Mouse (Mus musculus): ENCODE measurements around the gene Grk6.
A peak's percentile ranks its signal among the peaks of the same experiment; 100 is the strongest.

Gene Grk6

DNA sequence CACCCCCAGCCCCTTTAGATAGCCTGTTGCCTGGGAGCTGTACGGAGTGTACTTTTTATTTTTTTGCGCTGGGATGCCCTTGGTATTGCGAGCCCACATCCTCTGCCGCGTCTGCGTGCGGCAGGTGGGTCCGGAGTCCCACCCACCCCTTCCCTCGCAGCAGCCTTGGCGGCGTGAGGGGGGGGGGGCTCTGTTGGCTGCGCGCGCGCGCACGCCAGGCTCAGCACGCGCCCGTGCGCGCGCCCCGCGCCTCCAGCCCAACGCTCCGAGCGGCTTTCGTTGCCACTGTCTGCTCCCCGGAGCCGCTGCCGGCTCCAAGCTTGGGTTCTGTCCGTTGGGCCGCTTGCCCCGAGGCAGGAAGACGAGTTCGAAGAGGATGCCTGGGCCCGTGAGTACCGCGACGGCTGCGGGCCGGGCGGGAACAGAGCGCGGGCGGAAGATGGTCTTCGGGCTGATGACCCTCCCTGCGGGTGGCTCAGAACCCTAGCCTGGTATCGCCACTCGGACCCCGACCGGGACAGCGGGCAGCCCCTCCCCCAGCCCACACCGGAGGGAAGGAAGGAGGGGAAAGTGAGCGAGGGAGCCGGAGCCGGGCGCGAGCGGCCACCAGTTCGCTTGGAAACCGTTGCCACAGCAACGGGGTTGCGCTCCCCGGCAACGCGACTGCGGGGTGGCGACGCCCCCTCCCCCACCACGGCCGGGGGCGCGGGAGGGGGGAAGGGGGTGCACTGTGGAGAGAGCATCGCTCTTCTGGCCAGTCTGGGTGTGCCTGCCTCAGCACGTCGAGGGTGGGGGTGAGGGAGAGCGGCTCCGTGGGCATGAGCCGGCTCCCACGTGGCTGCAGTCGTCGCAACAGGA lies 19.4 kb downstream of the Grk6 start, which contains the start of gene Prr7:
Prr7 (plus strand) TSS at position 241 of the 858 bp plus-strand sequence.
- DNase-seq (ENCODE audit: low spot score) = peak; percentile 71

DNA sequence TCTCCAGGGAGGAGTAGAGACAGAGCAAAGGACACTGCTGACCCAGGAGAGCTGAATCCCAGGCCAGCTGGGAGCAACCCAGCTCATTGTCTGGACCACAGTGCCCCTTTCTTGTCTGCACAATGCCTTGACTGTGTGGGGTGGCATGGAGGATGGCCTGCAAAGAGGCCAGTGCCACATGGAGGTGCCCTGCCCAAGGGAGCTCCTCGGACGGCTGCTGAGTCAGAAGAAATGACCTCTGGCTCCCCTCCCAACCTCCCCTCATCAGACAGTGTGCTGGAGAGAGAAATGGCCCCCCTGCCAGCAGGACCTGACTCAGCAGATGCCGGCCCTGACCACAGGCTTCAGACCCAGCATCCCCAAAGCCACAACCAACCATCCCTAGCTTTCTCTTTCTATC lies 20.3 kb downstream of the Grk6 start:
- DNase-seq (ENCODE audit: low spot score) = peak; percentile 63

DNA sequence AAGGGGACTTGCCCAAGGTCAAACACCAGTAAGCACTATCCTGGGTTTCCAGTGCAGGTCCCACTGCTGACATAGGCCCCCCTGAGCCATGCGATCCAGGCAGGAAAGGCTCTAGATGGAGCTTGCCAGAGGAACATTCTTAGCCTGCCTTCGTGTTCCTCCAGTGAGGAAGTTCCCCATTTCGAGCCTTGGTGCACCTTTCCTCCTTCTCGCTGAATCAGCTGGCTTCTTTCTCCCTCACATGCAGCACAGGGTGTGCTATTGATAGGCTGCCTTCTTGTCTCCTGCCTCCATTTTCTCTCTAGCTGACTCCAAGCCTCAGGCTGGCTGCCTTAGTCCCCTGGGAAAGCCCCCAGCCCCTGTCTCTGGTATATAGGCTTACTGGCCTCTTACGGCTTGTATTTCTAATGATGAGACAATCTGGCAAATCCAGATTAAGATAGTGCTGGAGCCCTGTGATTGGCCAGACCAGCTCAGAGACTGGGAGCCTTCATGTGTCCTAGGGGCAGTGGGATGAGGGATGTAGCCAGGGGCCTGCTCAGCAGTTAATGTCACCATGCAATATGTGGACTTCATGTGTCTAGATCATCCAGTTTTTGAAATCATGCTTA lies 21.1 kb downstream of the Grk6 start:
- DNase-seq (ENCODE audit: low spot score) = no peak

DNA sequence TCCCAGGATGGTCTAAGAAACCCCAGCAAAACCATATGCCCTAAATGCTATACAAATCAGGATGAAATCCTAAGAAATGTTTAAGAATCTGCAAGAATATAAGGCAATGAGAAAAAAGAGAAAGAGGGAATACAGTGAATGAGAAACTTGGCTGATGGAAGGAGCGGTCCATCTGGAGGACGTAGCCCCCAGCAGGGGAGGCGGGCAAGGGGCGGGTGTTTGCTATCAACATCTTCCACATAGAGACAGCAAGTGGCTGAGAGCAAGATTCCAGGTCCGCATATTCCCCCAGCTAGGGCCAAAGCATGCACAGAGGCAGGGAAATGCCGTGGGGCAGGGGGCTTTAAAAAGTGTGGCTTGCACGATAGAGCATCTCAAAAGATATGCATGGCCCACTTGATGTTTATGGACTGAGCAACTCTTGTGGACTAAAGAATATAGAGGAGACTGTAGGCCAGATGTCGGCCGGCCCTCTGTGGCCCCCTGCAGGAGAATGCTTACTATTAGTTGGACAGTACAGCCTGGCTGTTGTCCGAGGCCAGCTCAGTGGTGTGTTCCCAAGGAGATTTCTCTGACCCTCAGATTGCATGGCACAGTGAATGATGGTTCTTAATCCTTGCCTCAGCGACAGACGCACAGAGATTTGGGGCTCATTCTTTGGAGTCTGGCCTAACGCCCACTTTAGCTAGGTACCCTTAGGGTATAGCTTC lies 24.1 kb downstream of the Grk6 start:
- DNase-seq (ENCODE audit: low spot score) = peak; percentile 76

DNA sequence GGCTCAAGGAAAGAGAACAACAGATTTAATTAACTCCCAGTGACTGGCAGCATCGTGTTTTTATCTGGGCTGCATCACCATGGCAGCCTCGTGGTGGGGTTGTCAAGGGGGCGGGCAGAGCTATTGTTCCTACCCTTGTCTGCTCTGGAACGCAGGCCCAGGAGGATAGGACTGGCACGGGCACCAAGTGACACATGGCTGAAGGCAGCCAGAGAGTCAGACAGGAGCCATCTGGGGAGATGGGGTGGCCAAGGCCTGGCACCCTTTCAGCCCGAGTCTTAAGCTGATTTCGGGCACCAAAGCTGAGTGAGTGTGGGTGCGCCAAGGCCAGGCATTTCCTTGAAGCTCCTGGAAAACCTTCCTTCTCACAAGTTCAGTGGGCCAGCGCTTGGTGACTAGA lies 25.5 kb downstream of the Grk6 start:
- DNase-seq (ENCODE audit: low spot score) = peak; percentile 81

DNA sequence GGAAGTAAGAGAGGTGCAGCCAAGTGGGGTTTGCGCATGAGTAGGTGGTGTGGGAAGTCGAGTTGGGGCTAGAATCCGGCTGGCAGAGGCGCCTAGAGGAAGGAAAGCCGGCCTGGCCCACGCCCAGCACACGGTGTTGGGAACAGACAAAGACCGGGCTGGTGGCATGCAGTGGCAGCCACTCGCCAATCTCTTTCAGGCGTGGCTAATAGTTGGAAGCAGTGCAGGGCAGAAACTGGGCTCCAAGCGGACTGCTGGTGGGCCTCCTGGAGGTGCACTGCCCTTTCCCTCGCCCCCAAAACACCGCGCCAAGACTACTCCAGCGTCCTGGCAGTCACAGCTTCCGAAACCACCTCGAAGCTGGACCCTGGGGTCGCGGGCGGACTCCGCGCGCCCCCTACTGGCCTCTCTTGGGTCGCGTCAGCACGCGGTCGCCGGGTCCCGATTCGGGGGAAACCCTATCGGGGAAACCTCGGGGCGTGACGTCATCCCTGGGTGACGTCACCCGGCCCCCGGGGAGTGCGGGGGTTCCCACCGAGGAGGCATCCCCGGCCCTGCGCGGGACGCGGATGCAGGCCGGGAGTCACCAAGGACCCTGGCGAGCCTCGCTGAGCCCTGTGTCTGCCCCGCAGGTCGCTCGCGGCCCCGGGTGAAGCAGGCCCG lies 26.4 kb downstream of the Grk6 start:
- peak; percentile 87 for DNase-seq (ENCODE audit: low spot score)

DNA sequence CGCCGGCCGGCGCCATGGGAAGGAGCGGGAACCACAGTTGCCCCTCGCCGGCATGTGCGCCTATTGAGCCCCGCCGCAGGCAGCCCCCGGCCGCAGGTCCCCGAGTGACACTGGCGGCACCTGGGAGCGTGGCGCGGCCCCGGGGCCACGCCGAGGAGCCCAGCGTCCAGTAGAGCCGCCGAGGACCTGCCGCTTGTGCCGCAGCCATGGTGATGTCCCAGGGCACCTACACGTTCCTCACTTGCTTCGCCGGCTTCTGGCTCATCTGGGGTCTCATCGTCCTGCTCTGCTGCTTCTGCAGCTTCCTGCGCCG lies 26.9 kb downstream of the Grk6 start:
- DNase-seq (ENCODE audit: low spot score) = no peak

DNA sequence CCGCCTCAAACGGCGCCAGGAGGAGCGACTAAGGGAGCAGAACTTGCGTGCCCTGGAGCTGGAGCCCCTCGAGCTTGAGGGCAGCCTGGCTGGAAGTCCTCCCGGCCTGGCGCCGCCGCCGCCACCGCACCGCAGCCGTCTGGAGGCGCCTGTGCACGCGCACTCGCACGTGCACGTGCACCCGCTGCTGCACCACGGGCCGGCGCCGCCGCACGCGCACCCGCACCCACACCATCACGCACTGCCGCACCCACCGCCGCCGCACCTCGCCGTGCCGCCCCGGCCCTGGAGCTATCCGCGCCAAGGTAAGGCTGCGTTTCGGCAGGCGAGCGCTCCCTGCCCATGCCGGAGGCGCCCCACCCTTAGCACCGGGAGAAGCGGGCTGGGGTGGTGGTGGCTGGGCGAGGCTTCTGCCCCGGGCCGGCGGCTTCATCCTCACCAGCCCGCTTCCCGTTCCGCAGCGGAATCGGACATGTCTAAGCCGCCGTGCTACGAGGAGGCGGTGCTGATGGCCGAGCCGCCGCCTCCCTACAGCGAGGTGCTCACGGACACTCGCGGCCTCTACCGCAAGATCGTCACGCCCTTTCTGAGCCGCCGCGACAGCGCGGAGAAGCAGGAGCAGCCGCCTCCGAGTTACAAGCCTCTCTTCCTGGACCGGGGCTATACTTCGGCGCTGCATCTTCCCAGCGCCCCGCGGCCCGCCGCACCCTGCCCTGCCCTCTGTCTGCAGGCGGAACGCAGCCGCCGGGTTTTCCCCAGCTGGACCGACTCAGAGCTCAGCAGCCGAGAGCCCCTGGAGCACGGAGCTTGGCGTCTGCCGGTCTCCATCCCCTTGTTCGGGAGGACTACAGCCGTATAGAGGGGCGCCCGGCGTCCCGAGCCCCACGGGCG lies 27.5 kb downstream of the Grk6 start:
- peak; percentile 63 for DNase-seq (ENCODE audit: low spot score)

DNA sequence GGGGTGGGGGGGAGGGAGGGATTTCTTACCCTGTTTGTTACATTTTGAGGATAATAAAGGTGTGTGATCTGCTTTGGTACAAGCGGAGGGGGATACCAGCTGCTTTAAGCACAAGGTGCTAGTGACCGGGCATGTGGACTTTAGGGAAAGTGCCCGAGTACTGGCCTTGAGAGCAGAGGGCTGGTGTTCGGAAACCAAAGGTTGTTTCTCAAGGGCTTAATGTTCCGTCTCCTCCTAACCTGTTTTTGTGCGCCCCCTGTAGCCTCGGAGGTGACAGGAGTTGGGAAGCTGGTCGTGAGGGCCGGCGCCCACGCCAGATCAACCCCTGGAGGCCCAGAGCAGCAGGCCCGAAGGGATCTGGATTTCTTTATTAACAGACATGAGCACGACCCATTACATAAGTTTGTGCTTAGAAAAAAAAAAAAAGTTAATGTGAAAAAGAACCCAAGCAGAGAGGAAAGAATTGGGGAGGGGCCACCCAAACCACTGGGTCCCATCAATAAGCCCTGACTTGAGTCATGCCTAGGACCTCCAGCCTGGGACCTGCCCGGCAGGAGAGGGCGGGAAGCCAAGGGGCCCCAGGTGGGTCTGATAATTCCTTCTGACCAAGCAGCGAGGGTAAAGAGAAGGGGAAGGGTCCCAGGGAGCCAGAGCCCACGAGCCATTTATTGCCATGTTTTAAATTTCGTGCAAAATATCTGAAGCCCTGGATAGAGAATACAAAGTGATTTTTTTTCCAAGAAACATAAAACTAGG lies 28.4 kb downstream of the Grk6 start:
- peak; percentile 58 for DNase-seq (ENCODE audit: low spot score)

DNA sequence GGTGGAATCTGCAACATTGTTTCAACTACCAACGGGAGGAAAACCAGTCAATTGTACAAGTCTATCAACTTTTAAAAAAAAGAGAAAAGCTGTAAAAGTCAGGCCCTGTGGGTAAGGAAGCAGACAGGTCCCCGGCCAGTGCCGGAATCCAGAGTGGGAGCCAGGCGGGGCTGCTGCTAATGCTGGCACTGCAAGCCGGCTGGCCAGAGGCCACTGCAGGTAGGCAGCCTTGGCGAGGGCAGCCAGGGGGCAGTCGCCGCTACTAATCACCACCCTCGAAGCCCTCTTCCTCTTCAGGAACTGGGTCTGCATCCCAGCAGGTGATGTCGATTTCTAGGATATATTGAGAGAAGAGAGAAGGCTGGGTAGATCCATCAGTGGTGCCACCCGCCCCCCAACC lies 29.1 kb downstream of the Grk6 start:
- DNase-seq (ENCODE audit: low spot score) = no peak

DNA sequence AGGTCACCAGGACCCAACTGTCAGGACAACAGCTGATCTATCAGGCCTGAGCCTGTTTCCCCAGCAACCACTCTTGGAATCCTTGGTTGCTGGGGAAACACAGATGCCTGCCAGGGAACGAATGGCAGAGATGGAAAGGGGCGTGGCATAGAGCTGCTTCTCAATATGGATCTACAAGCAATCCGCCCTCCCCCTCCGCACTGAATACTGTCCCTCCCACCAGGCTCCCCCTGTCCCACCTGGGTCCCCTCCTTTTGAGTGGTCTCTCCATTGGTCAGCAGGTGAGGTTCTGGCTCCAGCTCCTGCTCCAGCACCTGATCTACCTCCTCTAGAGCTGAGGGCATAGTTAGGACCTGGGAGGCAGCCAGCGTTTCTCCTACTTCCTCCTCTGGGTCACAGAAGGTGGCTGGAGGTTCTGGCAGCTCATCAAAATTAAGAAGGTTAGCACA lies 29.8 kb downstream of the Grk6 start:
- DNase-seq (ENCODE audit: low spot score) = peak; percentile 82

DNA sequence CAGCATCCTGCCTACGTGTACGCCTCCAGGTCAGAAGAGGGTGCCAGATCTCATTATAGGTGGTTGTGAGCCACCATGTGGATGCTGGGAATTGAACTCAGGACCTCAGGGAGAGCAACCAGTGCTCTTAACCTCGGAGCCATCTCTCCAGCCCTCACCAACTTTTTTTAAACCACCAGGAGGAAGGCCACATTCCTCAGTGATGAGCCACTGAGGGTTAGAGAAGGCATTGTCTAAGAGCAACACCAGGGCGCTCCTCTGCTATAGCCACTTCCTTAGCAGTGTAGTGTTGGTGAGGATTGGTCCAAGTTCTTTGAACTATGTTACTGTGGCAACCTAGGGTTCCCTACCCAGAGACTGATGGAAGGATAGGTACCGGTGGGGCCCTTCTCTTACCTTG lies 30.9 kb downstream of the Grk6 start:
- no peak for DNase-seq (ENCODE audit: low spot score)

DNA sequence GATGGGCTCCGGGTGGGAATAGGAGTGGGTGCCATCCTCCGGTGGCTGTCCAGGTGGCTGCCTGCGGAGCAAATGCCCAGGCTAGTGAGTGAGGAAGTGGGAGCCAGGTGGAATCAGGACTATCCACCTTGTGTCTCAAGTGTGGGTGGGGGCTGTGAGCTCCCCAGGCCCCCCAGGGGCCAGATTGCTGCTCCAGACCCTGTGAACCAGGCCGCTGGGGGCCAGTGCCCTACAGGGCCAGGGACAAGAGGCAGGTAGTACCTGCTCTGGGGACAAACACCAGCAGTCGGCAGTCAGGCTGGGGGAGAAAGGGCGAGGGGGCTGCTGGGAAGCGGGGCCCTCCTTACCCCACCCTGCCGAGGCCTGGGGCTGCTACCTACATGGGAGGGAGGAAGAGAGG lies 31.4 kb downstream of the Grk6 start:
- no peak for DNase-seq (ENCODE audit: low spot score)

DNA sequence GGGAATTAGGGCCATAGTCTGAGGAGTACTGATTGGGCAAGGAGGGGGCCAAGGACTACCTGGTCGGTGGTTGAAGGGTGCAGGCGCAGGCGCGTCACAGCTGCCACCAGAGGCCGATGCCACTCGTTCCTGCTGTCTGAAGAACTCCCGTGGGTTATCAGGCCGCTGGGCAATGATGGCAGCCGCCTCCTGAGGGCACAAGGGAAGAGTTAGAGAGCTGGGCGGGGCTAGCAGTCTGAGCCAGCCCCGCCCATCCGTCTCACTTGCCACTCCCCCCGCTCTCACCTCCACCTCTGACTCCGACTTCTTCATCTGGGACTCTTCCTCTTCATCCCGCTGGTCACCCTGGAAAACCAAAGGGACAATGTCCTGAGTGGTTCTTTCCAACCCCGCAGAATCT lies 32.6 kb downstream of the Grk6 start:
- DNase-seq (ENCODE audit: low spot score) = no peak

DNA sequence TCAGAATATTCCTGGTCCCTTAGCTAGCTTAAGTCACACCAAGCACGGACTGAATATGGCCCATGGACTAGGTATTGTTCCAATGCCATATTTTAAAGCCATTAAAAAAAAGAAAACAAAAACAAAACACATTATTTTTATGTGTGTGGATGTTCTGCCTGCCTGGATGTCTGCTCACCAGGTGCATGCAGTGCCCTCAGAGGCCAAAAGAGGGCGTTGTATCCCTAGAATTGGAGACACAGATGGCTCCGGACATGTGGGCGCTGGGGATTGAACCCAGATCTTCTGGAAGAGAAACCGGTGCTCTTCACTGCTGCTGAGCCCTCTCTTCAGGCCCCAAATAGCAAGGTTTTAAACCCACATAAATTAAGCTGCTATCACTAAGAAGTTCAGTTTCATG lies 33.2 kb downstream of the Grk6 start:
- DNase-seq (ENCODE audit: low spot score) = no peak

DNA sequence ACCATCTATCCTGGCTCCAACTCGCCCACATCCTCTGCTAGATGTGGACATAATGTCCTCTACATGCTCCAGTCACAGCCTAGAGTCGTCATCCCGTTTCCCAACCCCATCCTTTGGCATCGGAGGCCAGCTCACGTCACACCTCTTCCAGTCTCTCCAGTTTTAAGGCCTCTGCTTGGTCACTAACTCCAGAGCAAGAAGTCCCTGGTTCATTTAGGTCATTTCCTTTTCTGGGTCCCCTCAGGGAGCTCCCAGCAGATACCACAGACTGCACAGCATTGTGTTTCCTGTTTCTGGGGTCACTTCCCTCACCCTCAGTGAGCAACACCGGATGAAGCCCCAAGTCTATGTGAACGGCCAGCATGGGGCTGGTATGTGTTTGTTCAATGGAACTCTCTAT lies 34.1 kb downstream of the Grk6 start:
- DNase-seq (ENCODE audit: low spot score) = no peak

DNA sequence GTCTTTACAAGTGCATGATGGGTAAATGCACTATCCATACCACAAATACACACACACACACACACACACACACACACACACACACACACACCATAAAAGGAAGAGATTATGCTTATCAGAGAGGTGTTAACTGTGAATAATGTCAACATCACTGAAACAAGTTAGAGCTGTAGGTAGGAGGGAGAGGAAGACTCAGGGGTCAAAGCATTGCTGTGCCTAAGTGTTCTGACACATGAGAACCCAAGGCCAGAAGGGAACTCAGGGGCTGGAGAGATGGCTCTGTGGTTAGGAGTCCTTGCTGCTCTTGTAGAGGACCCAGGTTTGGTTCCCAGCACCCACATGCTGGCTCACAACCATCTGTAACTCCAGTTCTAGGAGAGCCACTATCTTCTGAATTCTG lies 35.1 kb downstream of the Grk6 start:
- DNase-seq (ENCODE audit: low spot score) = no peak

DNA sequence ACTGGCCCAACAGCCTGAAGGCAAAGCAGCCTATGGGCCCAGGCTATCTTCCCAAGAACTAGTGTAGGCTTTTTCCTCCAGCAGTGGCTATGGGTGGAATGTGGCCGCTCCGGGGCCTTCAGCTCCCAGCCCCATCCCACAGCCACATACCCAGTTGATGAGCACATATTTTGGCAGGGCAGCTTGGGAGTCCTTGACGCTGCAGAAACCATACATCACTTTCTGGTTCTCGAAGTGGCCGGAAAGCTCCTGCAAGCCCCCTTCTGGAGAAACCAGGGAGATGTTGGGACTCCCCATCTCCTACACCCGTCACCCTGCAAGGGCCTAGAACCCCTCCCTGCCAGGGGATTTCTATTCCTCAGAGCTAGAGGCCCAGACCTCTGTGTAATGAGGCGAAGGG lies 37.7 kb downstream of the Grk6 start:
- no peak for DNase-seq (ENCODE audit: low spot score)

DNA sequence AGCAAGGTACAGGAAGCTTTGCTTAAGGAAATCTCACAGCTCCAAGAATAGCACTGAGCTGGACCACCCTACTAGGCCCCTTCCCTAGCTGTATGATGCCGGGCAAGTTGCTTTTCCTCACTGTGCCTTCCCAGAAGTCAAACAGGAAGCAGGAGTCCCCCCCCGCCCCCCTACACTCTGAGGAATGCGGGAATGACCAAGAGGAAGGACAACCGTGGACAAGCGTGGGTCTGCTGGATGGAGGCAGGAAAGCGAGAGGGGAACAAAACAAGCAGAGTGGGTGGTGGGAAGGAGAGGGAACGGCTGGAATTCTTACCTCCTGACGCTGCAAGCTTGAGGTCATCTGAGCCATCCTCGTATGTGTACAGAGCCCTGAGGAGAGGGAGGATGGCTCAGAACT lies 38.2 kb downstream of the Grk6 start:
- DNase-seq (ENCODE audit: low spot score) = no peak

DNA sequence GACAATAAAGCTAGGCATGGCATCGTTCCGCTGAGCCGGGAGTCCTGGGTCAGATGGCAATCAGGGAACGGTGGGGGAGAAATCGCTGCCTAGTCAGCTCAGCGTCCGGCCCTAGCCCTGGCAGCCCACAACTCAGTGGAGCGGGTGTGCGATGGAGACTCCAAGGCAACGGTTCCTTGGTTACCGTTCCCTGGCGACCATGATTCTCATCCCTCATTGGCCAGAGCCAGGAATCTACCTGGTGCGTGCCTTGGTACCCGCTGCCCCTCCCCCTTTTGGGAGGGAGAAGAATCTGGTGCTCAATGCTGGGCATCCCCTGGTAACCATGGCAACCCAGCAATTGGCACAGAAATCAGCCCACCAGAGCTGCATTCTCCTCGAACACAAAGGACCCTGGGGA lies 38.7 kb downstream of the Grk6 start:
- peak; percentile 59 for DNase-seq (ENCODE audit: low spot score)
